Mouse (Mus musculus) layer of hippocampus, postnatal 14 days (tissue): Measurements from ENCODE around the gene Vmn2r22. TPM values are rescaled to one million over a fixed set of nuclear protein-coding genes. Genes with fewer than 3 reads are reported as not detected.
"Not testable (repeated sequence)": the region's sequence is repeated elsewhere in the genome, so short reads cannot be mapped to it uniquely, and the experiment has no call there.

ENCODE experiments used
- DNase-seq, 2 experiments: peaks; one replicate each; pipeline ENCODE4 v3.0.0; 2021 to 2022; ENCODE audit warnings: low spot score in 2 of 2, mixed read lengths in 1 of 2
- long read RNA-seq, 2 experiments: library from polyadenylated mRNA; stranded (forward); transcript quantifications; one replicate each; pipeline ENCODE4 v2.0.0; 2021
- total RNA-seq, 2 experiments: library from RNA; stranded (reverse); gene quantifications; 2 replicates each; pipeline ENCODE4 v1.2.3; 2021

The Vmn2r22 gene
- not detected for total RNA-seq
- long read RNA-seq, experiment 1: 0 reads
- long read RNA-seq, experiment 2: 0 reads

- not testable (repeated sequence) for DNase-seq
Measured at GRCm38 (mm10) chr6:123650625-123651024, at the start of gene Vmn2r22. Gene Vmn2r22 (minus strand): TSS chr6:123650725.

GRCm38 (mm10) chr6:123697213-123697612, 46.7 kb upstream of the Vmn2r22 start:
- DNase-seq: no peak

- not testable (repeated sequence) for DNase-seq
Measured at GRCm38 (mm10) chr6:123696639-123697038, 46.1 kb upstream of the Vmn2r22 start.

GRCm38 (mm10) chr6:123657040-123657439, 6.5 kb upstream of the Vmn2r22 start:
- DNase-seq: peak in 1 of 2 experiments; percentile 38

GRCm38 (mm10) chr6:123639394-123639793, 11.1 kb downstream of the Vmn2r22 start:
- DNase-seq: not testable (repeated sequence)

- not testable (repeated sequence) for DNase-seq
Measured at GRCm38 (mm10) chr6:123623784-123624183, 26.7 kb downstream of the Vmn2r22 start.

- not testable (repeated sequence) for DNase-seq
Measured at GRCm38 (mm10) chr6:123588368-123588767, 62.2 kb downstream of the Vmn2r22 start.

GRCm38 (mm10) chr6:123587796-123588328, 62.7 kb downstream of the Vmn2r22 start:
- DNase-seq: not testable (repeated sequence)

- not testable (repeated sequence) for DNase-seq
Measured at GRCm38 (mm10) chr6:123583988-123584387, 66.5 kb downstream of the Vmn2r22 start.

- DNase-seq: not testable (repeated sequence)
Measured at GRCm38 (mm10) chr6:123574698-123575097, 75.8 kb downstream of the Vmn2r22 start.

Other genes starting within 250 kb of the Vmn2r22 start
- gene Vmn2r20, start 232.6 kb downstream of the Vmn2r22 start, total RNA-seq: not detected
- not detected for gene Vmn2r21, start 117.3 kb downstream of the Vmn2r22 start, total RNA-seq
- gene Vmn2r23, start 51.9 kb upstream of the Vmn2r22 start, total RNA-seq: not detected
- gene Vmn2r24, start 128.2 kb upstream of the Vmn2r22 start, total RNA-seq: not detected
- not detected for gene Vmn2r25, start 202.7 kb upstream of the Vmn2r22 start, total RNA-seq